Mouse (Mus musculus): ENCODE data around the gene March5.

DNA sequence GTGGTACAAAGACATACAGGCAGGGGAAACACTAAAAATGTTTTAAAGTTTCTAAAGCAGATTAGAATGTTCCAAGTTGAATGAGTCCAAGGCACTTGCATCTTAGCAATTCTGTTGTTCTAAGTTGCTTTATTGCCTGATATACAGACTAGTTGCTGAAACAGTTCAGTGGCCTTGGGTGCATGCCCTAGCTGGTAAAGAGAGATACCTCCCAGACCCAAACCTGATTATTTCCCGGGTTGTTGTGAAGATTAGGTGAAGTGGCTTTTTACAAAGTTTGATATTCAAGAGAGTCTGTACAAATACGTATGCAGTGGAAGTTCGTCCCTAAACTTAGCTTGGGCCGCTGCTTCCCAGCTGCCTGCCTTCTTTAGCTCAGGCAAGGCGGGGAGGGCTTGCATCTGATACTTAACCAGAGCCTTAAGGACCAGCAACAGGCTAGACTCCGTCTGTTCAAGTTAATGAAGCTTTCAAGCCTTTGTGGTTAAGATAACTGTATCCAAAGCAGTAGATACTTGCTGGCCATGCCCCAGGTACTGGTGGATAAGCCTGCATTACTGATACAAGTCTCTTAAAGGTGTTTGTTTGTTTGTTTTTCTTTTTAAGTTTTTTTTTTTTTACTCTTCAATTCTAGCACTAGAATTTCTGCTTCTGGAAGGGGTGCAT lies 18.0 kb downstream of the March5 start:
- TF ChIP-seq CTCF (IDR thresholded peaks at IDR 0.05; ENCODE audit: control insufficient read depth, insufficient read depth, insufficient read length) (no peak), USF1 (IDR thresholded peaks at IDR 0.05; ENCODE audit: low read depth) (no peak), FOSL1 (IDR thresholded peaks at IDR 0.05; ENCODE audit: insufficient read depth, low read length, poor library complexity, severe bottlenecking) (no peak), MAX (IDR thresholded peaks at IDR 0.05) (no peak), CEBPB (IDR thresholded peaks at IDR 0.05; ENCODE audit: low read depth) (no peak), MYOG (IDR thresholded peaks at IDR 0.05; ENCODE audit: control insufficient read depth, extremely low read depth, insufficient read length) (no peak)
